Mouse (Mus musculus): ENCODE measurements around the gene Tlr6. TPM values are rescaled to one million over a fixed set of nuclear protein-coding genes. Genes with fewer than 3 reads are reported as not detected.

Tlr6 gene
- polyA plus RNA-seq, 1 experiment from 2014 or later = 0.48 TPM

- H3K4me2 ChIP-seq (ENCODE audit: low read length) = no peak overlapping the region
- H3K9ac ChIP-seq (ENCODE audit: low read length) = no peak overlapping the region
- H3K4me3 ChIP-seq (ENCODE audit: low read depth, low read length) = no peak overlapping the region
- ATAC-seq (no peak), DNase-seq (ENCODE audit: low spot score) (no peak)
- H3K4me1 ChIP-seq (ENCODE audit: control insufficient read depth, insufficient read depth, low read length) = no peaks in the 10 kb centered on the region
- no peaks in the 10 kb centered on the region for H3K9me3 ChIP-seq (replicated peaks; ENCODE audit: control insufficient read depth, low read length)
- WGBS = 86% methylated on average over 6 of the region's 6 CpGs
- no peak overlapping the region for H3K27ac ChIP-seq (ENCODE audit: low read depth, low read length)
- H3K27me3 ChIP-seq (replicated peaks; ENCODE audit: control insufficient read depth, insufficient read depth, low read length) = no peaks in the 10 kb centered on the region
- H3K36me3 ChIP-seq (ENCODE audit: control insufficient read depth, insufficient read depth, low read length) = no peaks in the 10 kb centered on the region
Observed at GRCm38 (mm10) chr5:64908585-64909284, 51.2 kb downstream of the Tlr6 start.

GRCm38 (mm10) chr5:64907906-64908305, 52.0 kb downstream of the Tlr6 start:
- no peak overlapping the region for H3K4me2 ChIP-seq (ENCODE audit: low read length)
- DNase-seq (ENCODE audit: low spot score) (no peak), ATAC-seq (no peak)
- H3K36me3 ChIP-seq (ENCODE audit: control insufficient read depth, insufficient read depth, low read length) = no peaks in the 10 kb centered on the region
- WGBS = 96% methylated on average over 5 of the region's 5 CpGs
- H3K9me3 ChIP-seq (replicated peaks; ENCODE audit: control insufficient read depth, low read length) = no peaks in the 10 kb centered on the region
- H3K4me3 ChIP-seq (ENCODE audit: low read depth, low read length) = no peak overlapping the region
- H3K4me1 ChIP-seq (ENCODE audit: control insufficient read depth, insufficient read depth, low read length) = no peaks in the 10 kb centered on the region
- H3K27me3 ChIP-seq (replicated peaks; ENCODE audit: control insufficient read depth, insufficient read depth, low read length) = no peaks in the 10 kb centered on the region
- H3K9ac ChIP-seq (ENCODE audit: low read length) = no peak overlapping the region
- no peak overlapping the region for H3K27ac ChIP-seq (ENCODE audit: low read depth, low read length)

- Histone ChIP-seq H3K36me3 (ENCODE audit: control insufficient read depth, insufficient read depth, low read length) (no peaks in the 10 kb centered on the region), H3K4me1 (ENCODE audit: control insufficient read depth, insufficient read depth, low read length) (no peaks in the 10 kb centered on the region), H3K4me2 (ENCODE audit: low read length) (no peak overlapping the region), H3K9ac (ENCODE audit: low read length) (no peak overlapping the region), H3K27ac (ENCODE audit: low read depth, low read length) (no peak overlapping the region), H3K9me3 (replicated peaks; ENCODE audit: control insufficient read depth, low read length) (no peaks in the 10 kb centered on the region), H3K27me3 (replicated peaks; ENCODE audit: control insufficient read depth, insufficient read depth, low read length) (no peaks in the 10 kb centered on the region), H3K4me3 (ENCODE audit: low read depth, low read length) (no peak overlapping the region)
- 75% methylated on average over 14 of the region's 14 CpGs for WGBS
- ATAC-seq (no peak), DNase-seq (ENCODE audit: low spot score) (no peak)
Observed at GRCm38 (mm10) chr5:64905516-64906271, 54.2 kb downstream of the Tlr6 start.

MicroRNA genes within 50 kb of the gene (microRNA counts, 519-probe panel; counts per million panel counts)
- 2,703 counts per million, percentile 18 among the panel's probes with 10 or more counts for microRNA mmu-miR-574-3p
- not detected for microRNA mmu-miR-574-5p

Small RNA genes lying within 50 kb of the gene (microRNA-seq; reads per million reads assigned to microRNA genes)
- gene Mir574 = 13.9 reads per million, percentile 35 among the genes with 10 or more reads in this experiment

Other genes with a start within 250 kb of the Tlr6 start
- gene Klf3, start 156.7 kb downstream of the Tlr6 start, polyA plus RNA-seq (2014; fragmentation: Nextera tagmentation; extraction: Ambion mirVana) = 19.3 and 24.3 TPM in 2 replicates
- 0.33 and 0.36 TPM in 2 replicates for gene Tlr1, start 26.5 kb downstream of the Tlr6 start, polyA plus RNA-seq (2014; fragmentation: Nextera tagmentation; extraction: Ambion mirVana)
- gene Fam114a1, start 10.0 kb upstream of the Tlr6 start, polyA plus RNA-seq (2014; fragmentation: Nextera tagmentation; extraction: Ambion mirVana) = 4.5 and 5.6 TPM in 2 replicates
- 0.10 and 0.22 TPM in 2 replicates for gene Tmem156, start 132.0 kb upstream of the Tlr6 start, polyA plus RNA-seq (2014; fragmentation: Nextera tagmentation; extraction: Ambion mirVana)
- gene Klhl5, start 147.4 kb upstream of the Tlr6 start, polyA plus RNA-seq (2014; fragmentation: Nextera tagmentation; extraction: Ambion mirVana) = 42.3 and 47.0 TPM in 2 replicates
- gene Wdr19, start 239.6 kb upstream of the Tlr6 start, polyA plus RNA-seq (2014; fragmentation: Nextera tagmentation; extraction: Ambion mirVana) = 10.3 and 10.4 TPM in 2 replicates